Mouse (Mus musculus) G1E (cell line): ENCODE results near the gene Tmcc3.

Experiments
- CTCF ChIP-seq: IDR thresholded peaks from 2 replicates; pipeline ENCODE4 v1.5.1; 2012; ENCODE audit warnings: low read depth, low read length, inconsistent platforms, mixed read lengths
- POLR2AphosphoS5 ChIP-seq: IDR thresholded peaks from 2 replicates; pipeline ENCODE4 v1.6.1; 2012; ENCODE audit warnings: low read depth, low read length, inconsistent platforms; ENCODE audit not compliant: insufficient replicate concordance
- TAL1 ChIP-seq: conservative IDR thresholded peaks from 2 replicates; pipeline ENCODE4 v1.6.1; 2012; ENCODE audit warnings: low read depth, low read length, inconsistent platforms, mixed read lengths

GRCm38 (mm10) chr10:94623617-94624016 is 311.9 kb downstream of the Tmcc3 start:
- TF ChIP-seq TAL1 = no peak
- peak; percentile 82 for TF ChIP-seq CTCF
- no peak for TF ChIP-seq POLR2AphosphoS5
